Mouse (Mus musculus): ENCODE measurements around the gene Gm28041. TPM values are rescaled to one million over a fixed set of nuclear protein-coding genes. Genes with fewer than 3 reads are reported as not detected.
"Not testable (repeated sequence)": the region's sequence is repeated elsewhere in the genome, so short reads cannot be mapped to it uniquely, and the experiment has no call there.

Gm28041 gene
- polyA plus RNA-seq, 1 experiment from 2014 or later, result 0.13 TPM

GRCm38 (mm10) chr13:67376255-67376654, 722 bp upstream of the Gm28041 start:
- not testable (repeated sequence) for H3K4me2 ChIP-seq (ENCODE audit: low read depth, low read length); H3K36me3 ChIP-seq (ENCODE audit: control insufficient read depth, insufficient read depth); H3K27ac ChIP-seq (ENCODE audit: low read length); H3K27me3 ChIP-seq (ENCODE audit: control insufficient read depth, insufficient read depth, low read depth, low read length); ATAC-seq (ENCODE audit: low read depth); H3K4me1 ChIP-seq (ENCODE audit: control insufficient read depth, low read depth, low read length); H3K9me3 ChIP-seq (replicated peaks; ENCODE audit: control insufficient read depth, low read length); H3K4me3 ChIP-seq (ENCODE audit: low read depth, low read length); H3K9ac ChIP-seq (ENCODE audit: low read depth, low read length)
- 52% methylated on average over 3 of the region's 3 CpGs for WGBS (ENCODE audit: insufficient replicate concordance)

GRCm38 (mm10) chr13:67360131-67360744, 15.3 kb downstream of the Gm28041 start, which contains the start of the genes Gm28044 and Zfp953:
Gm28044 (minus strand) TSS chr13:67360536.
Zfp953 (minus strand) TSS chr13:67360605.
- no peaks in the 10 kb centered on the region for H3K9me3 ChIP-seq (replicated peaks; ENCODE audit: control insufficient read depth, low read length)
- H3K9ac ChIP-seq (ENCODE audit: low read depth, low read length), result peak within 1 kb of the TSS; percentile 77
- H3K4me1 ChIP-seq (ENCODE audit: control insufficient read depth, low read depth, low read length), result peaks cover 7% of the 10 kb centered on the region
- WGBS (ENCODE audit: insufficient replicate concordance), result under 1% methylated on average over 15 of the region's 15 CpGs
- no peaks in the 10 kb centered on the region for H3K27me3 ChIP-seq (ENCODE audit: control insufficient read depth, insufficient read depth, low read depth, low read length)
- peak within 1 kb of the TSS; percentile 51 for H3K4me2 ChIP-seq (ENCODE audit: low read depth, low read length)
- H3K36me3 ChIP-seq (ENCODE audit: control insufficient read depth, insufficient read depth), result no peaks in the 10 kb centered on the region
- peak within 1 kb of the TSS; percentile 68 for H3K27ac ChIP-seq (ENCODE audit: low read length)
- H3K4me3 ChIP-seq (ENCODE audit: low read depth, low read length), result peak within 1 kb of the TSS; percentile 78
- peak; percentile 81 for ATAC-seq (ENCODE audit: low read depth)

GRCm38 (mm10) chr13:67351854-67352253, 23.7 kb downstream of the Gm28041 start:
- Histone ChIP-seq H3K4me1 (ENCODE audit: control insufficient read depth, low read depth, low read length) (no peaks in the 10 kb centered on the region), H3K4me3 (ENCODE audit: low read depth, low read length) (no peak overlapping the region), H3K4me2 (ENCODE audit: low read depth, low read length) (no peak overlapping the region), H3K36me3 (ENCODE audit: control insufficient read depth, insufficient read depth) (no peaks in the 10 kb centered on the region), H3K27ac (ENCODE audit: low read length) (no peak overlapping the region), H3K27me3 (ENCODE audit: control insufficient read depth, insufficient read depth, low read depth, low read length) (no peaks in the 10 kb centered on the region), H3K9ac (ENCODE audit: low read depth, low read length) (no peak overlapping the region), H3K9me3 (replicated peaks; ENCODE audit: control insufficient read depth, low read length) (no peaks in the 10 kb centered on the region)
- no peak for ATAC-seq (ENCODE audit: low read depth)

GRCm38 (mm10) chr13:67343422-67343821, 32.1 kb downstream of the Gm28041 start:
- Histone ChIP-seq H3K9me3 (replicated peaks; ENCODE audit: control insufficient read depth, low read length) (no peaks in the 10 kb centered on the region), H3K9ac (ENCODE audit: low read depth, low read length) (no peak overlapping the region), H3K27ac (ENCODE audit: low read length) (no peak overlapping the region), H3K4me1 (ENCODE audit: control insufficient read depth, low read depth, low read length) (no peaks in the 10 kb centered on the region), H3K27me3 (ENCODE audit: control insufficient read depth, insufficient read depth, low read depth, low read length) (no peaks in the 10 kb centered on the region), H3K4me2 (ENCODE audit: low read depth, low read length) (no peak overlapping the region), H3K4me3 (ENCODE audit: low read depth, low read length) (no peak overlapping the region), H3K36me3 (ENCODE audit: control insufficient read depth, insufficient read depth) (peaks cover 2% of the 10 kb centered on the region)
- 75% methylated on average over 2 of the region's 2 CpGs for WGBS (ENCODE audit: insufficient replicate concordance)
- no peak for ATAC-seq (ENCODE audit: low read depth)

GRCm38 (mm10) chr13:67332877-67333276, 42.7 kb downstream of the Gm28041 start:
- Histone ChIP-seq H3K4me3 (ENCODE audit: low read depth, low read length) (peak overlapping the region; percentile 64), H3K4me1 (ENCODE audit: control insufficient read depth, low read depth, low read length) (peaks cover 6% of the 10 kb centered on the region), H3K27ac (ENCODE audit: low read length) (no peak overlapping the region; the same call in 1 of the 2 replicates), H3K9ac (ENCODE audit: low read depth, low read length) (peak overlapping the region; percentile 55), H3K27me3 (ENCODE audit: control insufficient read depth, insufficient read depth, low read depth, low read length) (no peaks in the 10 kb centered on the region), H3K36me3 (ENCODE audit: control insufficient read depth, insufficient read depth) (no peaks in the 10 kb centered on the region), H3K4me2 (ENCODE audit: low read depth, low read length) (peak overlapping the region; percentile 50), H3K9me3 (replicated peaks; ENCODE audit: control insufficient read depth, low read length) (no peaks in the 10 kb centered on the region)
- 48% methylated on average over 1 of the region's 1 CpGs for WGBS (ENCODE audit: insufficient replicate concordance)
- ATAC-seq (ENCODE audit: low read depth), result no peak

GRCm38 (mm10) chr13:67332019-67332724, 43.4 kb downstream of the Gm28041 start, which contains the start of gene Zfp595:
Zfp595 (minus strand) TSS chr13:67332570.
- 10% methylated on average over 17 of the region's 17 CpGs for WGBS (ENCODE audit: insufficient replicate concordance)
- H3K4me2 ChIP-seq (ENCODE audit: low read depth, low read length), result peak within 1 kb of the TSS; percentile 50
- ATAC-seq (ENCODE audit: low read depth), result peak; percentile 90
- H3K9ac ChIP-seq (ENCODE audit: low read depth, low read length), result peak within 1 kb of the TSS; percentile 55
- H3K27ac ChIP-seq (ENCODE audit: low read length), result peak within 1 kb of the TSS; percentile 55; the same call in 1 of the 2 replicates
- H3K27me3 ChIP-seq (ENCODE audit: control insufficient read depth, insufficient read depth, low read depth, low read length), result no peaks in the 10 kb centered on the region
- H3K4me1 ChIP-seq (ENCODE audit: control insufficient read depth, low read depth, low read length), result peaks cover 6% of the 10 kb centered on the region
- H3K9me3 ChIP-seq (replicated peaks; ENCODE audit: control insufficient read depth, low read length), result no peaks in the 10 kb centered on the region
- peak within 1 kb of the TSS; percentile 64 for H3K4me3 ChIP-seq (ENCODE audit: low read depth, low read length)
- no peaks in the 10 kb centered on the region for H3K36me3 ChIP-seq (ENCODE audit: control insufficient read depth, insufficient read depth)

GRCm38 (mm10) chr13:67306718-67307117, 68.8 kb downstream of the Gm28041 start:
- Histone ChIP-seq H3K4me3 (ENCODE audit: low read depth, low read length) (peak overlapping the region; percentile 73), H3K4me2 (ENCODE audit: low read depth, low read length) (peak overlapping the region; percentile 92), H3K36me3 (ENCODE audit: control insufficient read depth, insufficient read depth) (no peaks in the 10 kb centered on the region), H3K27ac (ENCODE audit: low read length) (no peak overlapping the region), H3K4me1 (ENCODE audit: control insufficient read depth, low read depth, low read length) (peaks cover 7% of the 10 kb centered on the region), H3K9me3 (replicated peaks; ENCODE audit: control insufficient read depth, low read length) (no peaks in the 10 kb centered on the region), H3K9ac (ENCODE audit: low read depth, low read length) (peak overlapping the region; percentile 68), H3K27me3 (ENCODE audit: control insufficient read depth, insufficient read depth, low read depth, low read length) (no peaks in the 10 kb centered on the region)
- peak; percentile 38; the same call in 1 of the 2 replicates for ATAC-seq (ENCODE audit: low read depth)
- 24% methylated on average over 5 of the region's 5 CpGs for WGBS (ENCODE audit: insufficient replicate concordance)

- Histone ChIP-seq H3K9me3 (replicated peaks; ENCODE audit: control insufficient read depth, low read length) (no peaks in the 10 kb centered on the region), H3K4me3 (ENCODE audit: low read depth, low read length) (peak within 1 kb of the TSS; percentile 73), H3K36me3 (ENCODE audit: control insufficient read depth, insufficient read depth) (no peaks in the 10 kb centered on the region), H3K27ac (ENCODE audit: low read length) (no peak within 1 kb of the TSS), H3K9ac (ENCODE audit: low read depth, low read length) (peak within 1 kb of the TSS; percentile 68), H3K27me3 (ENCODE audit: control insufficient read depth, insufficient read depth, low read depth, low read length) (no peaks in the 10 kb centered on the region), H3K4me1 (ENCODE audit: control insufficient read depth, low read depth, low read length) (peaks cover 7% of the 10 kb centered on the region), H3K4me2 (ENCODE audit: low read depth, low read length) (peak within 1 kb of the TSS; percentile 92)
- ATAC-seq (ENCODE audit: low read depth), result peak; percentile 97
- whole genome bisulfite sequencing (ENCODE audit: insufficient replicate concordance), result 6% methylated on average over 16 of the region's 16 CpGs
Observed at GRCm38 (mm10) chr13:67305822-67306672, 69.5 kb downstream of the Gm28041 start, which contains the start of gene Zfp457. Zfp457 (minus strand) TSS chr13:67306485.
